Mouse (Mus musculus): ENCODE results near the gene Aadacl3.

- TF ChIP-seq GATA1 (IDR thresholded peaks at IDR 0.05; ENCODE audit: borderline replicate concordance, low read length) (no peak), FLI1 (IDR thresholded peaks at IDR 0.05; ENCODE audit: low read length) (no peak)
These were observed 24.9 kb downstream of the Aadacl3 start, which contains the start of gene 1700012P22Rik for GRCm38 (mm10) chr4:144438672-144439071.
